Mouse (Mus musculus): ENCODE data around the gene Disp1. TPM values are rescaled to one million over a fixed set of nuclear protein-coding genes. Genes with fewer than 3 reads are reported as not detected.

The Disp1 gene
- polyA plus RNA-seq, 1 experiment, result 2.4 TPM

GRCm38 (mm10) chr1:183052663-183053062 lies 168.7 kb downstream of the Disp1 start:
- no peaks in the 10 kb centered on the region for H3K36me3 ChIP-seq (replicated peaks; ENCODE audit: low read length)
- TF ChIP-seq FLI1 (IDR thresholded peaks at IDR 0.05; ENCODE audit: low read length) (no peak), GATA1 (IDR thresholded peaks at IDR 0.05; ENCODE audit: borderline replicate concordance, low read length) (no peak)

GRCm38 (mm10) chr1:183049295-183049694 lies 172.0 kb downstream of the Disp1 start:
- peaks cover 61% of the 10 kb centered on the region for H3K27me3 ChIP-seq (replicated peaks)
- TF ChIP-seq GATA1 (IDR thresholded peaks at IDR 0.05; ENCODE audit: borderline replicate concordance, low read length) (no peak), FLI1 (IDR thresholded peaks at IDR 0.05; ENCODE audit: low read length) (no peak)
- H3K4me3 ChIP-seq (replicated peaks), result no peak overlapping the region
- H3K4me1 ChIP-seq, result peaks cover 4% of the 10 kb centered on the region; the same call in 1 of the 2 replicates
- H3K36me3 ChIP-seq (replicated peaks; ENCODE audit: low read length), result no peaks in the 10 kb centered on the region
- H3K9me3 ChIP-seq, result peaks cover 34% of the 10 kb centered on the region

More at GRCm38 (mm10) chr1:183052663-183053062, 168.7 kb downstream of the Disp1 start:
- Histone ChIP-seq H3K27me3 (replicated peaks) (peaks cover 48% of the 10 kb centered on the region), H3K4me1 (peaks cover 4% of the 10 kb centered on the region; the same call in 1 of the 2 replicates), H3K4me3 (replicated peaks) (no peak overlapping the region), H3K9me3 (peaks cover 35% of the 10 kb centered on the region)

- TF ChIP-seq FLI1 (IDR thresholded peaks at IDR 0.05; ENCODE audit: low read length) (no peak), GATA1 (IDR thresholded peaks at IDR 0.05; ENCODE audit: borderline replicate concordance, low read length) (no peak)
- no peak overlapping the region for H3K4me3 ChIP-seq (replicated peaks)
- H3K4me1 ChIP-seq, result peaks cover 11% of the 10 kb centered on the region; the same call in 1 of the 2 replicates
- H3K27me3 ChIP-seq (replicated peaks), result peaks cover 62% of the 10 kb centered on the region
- peaks cover 28% of the 10 kb centered on the region for H3K9me3 ChIP-seq
- H3K36me3 ChIP-seq (replicated peaks; ENCODE audit: low read length), result no peaks in the 10 kb centered on the region
These were observed 173.3 kb downstream of the Disp1 start for GRCm38 (mm10) chr1:183047913-183048523.

GRCm38 (mm10) chr1:183047191-183047912 lies 174.0 kb downstream of the Disp1 start:
- no peak for TF ChIP-seq GATA1 (IDR thresholded peaks at IDR 0.05; ENCODE audit: borderline replicate concordance, low read length)
- Histone ChIP-seq H3K36me3 (replicated peaks; ENCODE audit: low read length) (no peaks in the 10 kb centered on the region), H3K27me3 (replicated peaks) (peaks cover 60% of the 10 kb centered on the region), H3K4me3 (replicated peaks) (no peak overlapping the region), H3K9me3 (peaks cover 28% of the 10 kb centered on the region), H3K4me1 (peaks cover 13% of the 10 kb centered on the region; the same call in 1 of the 2 replicates)

GRCm38 (mm10) chr1:183046081-183046480 lies 175.2 kb downstream of the Disp1 start:
- Histone ChIP-seq H3K27me3 (replicated peaks) (peaks cover 53% of the 10 kb centered on the region), H3K4me1 (peaks cover 19% of the 10 kb centered on the region; the same call in 1 of the 2 replicates), H3K36me3 (replicated peaks; ENCODE audit: low read length) (no peaks in the 10 kb centered on the region), H3K4me3 (replicated peaks) (no peak overlapping the region), H3K9me3 (peaks cover 23% of the 10 kb centered on the region)
- no peak for TF ChIP-seq GATA1 (IDR thresholded peaks at IDR 0.05; ENCODE audit: borderline replicate concordance, low read length)
- no peak for TF ChIP-seq FLI1 (IDR thresholded peaks at IDR 0.05; ENCODE audit: low read length)

DNA sequence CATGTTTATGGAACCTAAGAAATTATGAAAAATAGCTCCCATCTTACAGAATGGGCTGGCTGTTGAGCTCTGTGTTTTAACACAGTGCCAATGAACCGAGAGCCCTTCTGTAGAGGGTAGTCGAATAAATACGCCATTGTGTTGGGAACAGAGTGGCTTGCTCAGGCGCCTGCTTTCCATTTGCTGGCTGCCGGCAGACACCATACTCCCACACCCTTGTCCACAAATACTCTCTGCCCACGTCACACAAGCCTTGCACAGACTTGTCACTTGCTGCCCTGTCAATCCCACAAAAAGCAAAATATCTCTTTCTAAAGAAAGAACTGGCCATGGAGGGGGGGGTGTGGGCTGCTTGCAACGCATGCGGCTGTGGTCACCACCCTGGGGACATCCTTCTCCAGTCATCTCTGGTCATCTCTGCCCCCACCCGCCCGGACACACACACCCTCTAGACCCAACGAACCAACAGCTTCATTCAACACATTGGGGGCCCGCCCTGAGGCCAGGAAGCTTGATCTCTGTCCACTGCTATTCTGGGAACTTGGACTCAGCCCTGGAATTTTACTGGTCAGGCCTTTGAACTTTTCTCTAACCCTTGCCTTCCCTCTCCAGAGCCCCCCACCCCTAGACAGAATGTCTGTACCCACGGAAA lies 178.0 kb downstream of the Disp1 start:
- Histone ChIP-seq H3K4me3 (replicated peaks) (no peak overlapping the region), H3K9me3 (peaks cover 12% of the 10 kb centered on the region), H3K36me3 (replicated peaks; ENCODE audit: low read length) (no peaks in the 10 kb centered on the region), H3K27me3 (replicated peaks) (peaks cover 59% of the 10 kb centered on the region), H3K4me1 (peaks cover 30% of the 10 kb centered on the region)
- TF ChIP-seq FLI1 (IDR thresholded peaks at IDR 0.05; ENCODE audit: low read length) (no peak), GATA1 (IDR thresholded peaks at IDR 0.05; ENCODE audit: borderline replicate concordance, low read length) (no peak)

- Histone ChIP-seq H3K36me3 (replicated peaks; ENCODE audit: low read length) (no peaks in the 10 kb centered on the region), H3K4me3 (replicated peaks) (no peak overlapping the region), H3K4me1 (peaks cover 30% of the 10 kb centered on the region), H3K9me3 (peaks cover 12% of the 10 kb centered on the region), H3K27me3 (replicated peaks) (peaks cover 52% of the 10 kb centered on the region)
- no peak for TF ChIP-seq FLI1 (IDR thresholded peaks at IDR 0.05; ENCODE audit: low read length)
- TF ChIP-seq GATA1 (IDR thresholded peaks at IDR 0.05; ENCODE audit: borderline replicate concordance, low read length), result no peak
These were observed 179.6 kb downstream of the Disp1 start for GRCm38 (mm10) chr1:183041703-183042102.

- peak overlapping the region; percentile 7 for H3K4me3 ChIP-seq (replicated peaks)
- H3K36me3 ChIP-seq (replicated peaks; ENCODE audit: low read length), result no peaks in the 10 kb centered on the region
- TF ChIP-seq FLI1 (IDR thresholded peaks at IDR 0.05; ENCODE audit: low read length) (no peak), GATA1 (IDR thresholded peaks at IDR 0.05; ENCODE audit: borderline replicate concordance, low read length) (no peak)
- H3K9me3 ChIP-seq, result peaks cover 12% of the 10 kb centered on the region
- H3K4me1 ChIP-seq, result peaks cover 30% of the 10 kb centered on the region
- peaks cover 45% of the 10 kb centered on the region for H3K27me3 ChIP-seq (replicated peaks)
These were observed 180.4 kb downstream of the Disp1 start for GRCm38 (mm10) chr1:183040847-183041382.

- Histone ChIP-seq H3K4me1 (peaks cover 30% of the 10 kb centered on the region), H3K36me3 (replicated peaks; ENCODE audit: low read length) (no peaks in the 10 kb centered on the region), H3K9me3 (peaks cover 12% of the 10 kb centered on the region), H3K27me3 (replicated peaks) (peaks cover 41% of the 10 kb centered on the region), H3K4me3 (replicated peaks) (peak overlapping the region; percentile 67)
- TF ChIP-seq FLI1 (IDR thresholded peaks at IDR 0.05; ENCODE audit: low read length), result no peak
- TF ChIP-seq GATA1 (IDR thresholded peaks at IDR 0.05; ENCODE audit: borderline replicate concordance, low read length), result no peak
These were observed 181.2 kb downstream of the Disp1 start for GRCm38 (mm10) chr1:183039881-183040708.
